Mouse (Mus musculus) C2C12 (cell line): ENCODE data around the gene Tbc1d8.

Experiments used
- CTCF ChIP-seq: IDR thresholded peaks from one replicate; pipeline ENCODE4 v1.5.1; 2011; ENCODE audit not compliant: control insufficient read depth, insufficient read depth, insufficient read length
- MAX ChIP-seq: IDR thresholded peaks from one replicate; pipeline ENCODE4 v1.6.1; 2011; ENCODE audit warnings: mild to moderate bottlenecking, control low read depth

DNA sequence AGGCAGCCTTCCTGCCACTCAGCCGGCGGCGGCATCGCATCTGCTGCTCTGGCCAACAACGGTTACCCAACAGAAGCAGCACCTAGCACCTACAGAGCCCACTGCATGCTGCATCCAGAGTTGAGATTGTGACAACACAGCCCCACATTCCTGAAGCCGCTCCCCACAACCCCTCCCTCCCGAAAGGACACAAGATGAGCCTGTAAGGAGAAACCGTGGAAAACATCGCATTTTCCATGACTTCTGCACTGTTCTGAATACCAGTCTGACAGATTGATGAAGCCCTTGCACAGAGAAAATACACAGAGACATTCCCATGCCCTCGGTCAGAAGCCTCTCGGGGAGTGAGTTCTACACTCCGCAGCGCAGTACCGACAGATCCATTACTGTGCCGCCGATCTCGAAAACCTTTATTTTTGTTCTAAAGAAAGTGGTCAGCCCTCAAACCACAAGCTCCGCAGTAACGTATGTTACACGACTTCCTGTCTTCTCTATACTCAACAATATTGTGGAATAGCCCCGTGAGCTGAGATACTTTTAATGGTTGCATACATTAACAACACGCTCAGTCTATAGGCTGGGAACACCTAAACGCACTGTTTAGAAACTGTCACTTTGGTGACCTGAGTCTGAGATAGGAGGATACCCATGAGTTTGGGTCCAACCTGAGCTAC, 23.1 kb downstream of the Tbc1d8 start:
- TF ChIP-seq CTCF = no peak
- no peak for TF ChIP-seq MAX
